Mouse (Mus musculus) MEL (cell line): ENCODE data around the gene Slc5a2. TPM values are rescaled to one million over a fixed set of nuclear protein-coding genes. Genes with fewer than 3 reads are reported as not detected.

Experiments used
- DNase-seq: peaks from one replicate; pipeline ENCODE4 v3.0.0; 2011; ENCODE audit warnings: low read depth, low spot score
- H3K27ac ChIP-seq: 2 replicates; pipeline ENCODE4 v1.5.1; 2012; ENCODE audit warnings: low read depth, mild to moderate bottlenecking, control low read depth, low read length, moderate library complexity; ENCODE audit not compliant: control insufficient read depth
- H3K27me3 ChIP-seq, 2 experiments: fragments of 150-350 bp in 1 of 2; sonication (generic) in 1 of 2; 2 replicates each; pipeline ENCODE4 v1.6.1; 2012; ENCODE audit warnings: low read length in 2 of 2, mild to moderate bottlenecking in 2 of 2, improper control_type of control experiment in 1 of 2, moderate library complexity in 1 of 2; ENCODE audit not compliant: insufficient read depth in 2 of 2, control insufficient read depth in 1 of 2
- H3K36me3 ChIP-seq, 2 experiments: 2 replicates each; pipeline ENCODE4 v1.6.1; 2012 to 2014; ENCODE audit warnings: low read length in 2 of 2, improper control_type of control experiment in 1 of 2, inconsistent platforms in 1 of 2, mild to moderate bottlenecking in 1 of 2; ENCODE audit not compliant: insufficient read depth in 2 of 2, control insufficient read depth in 1 of 2
- H3K4me1 ChIP-seq, 2 experiments: fragments of 150-350 bp in 1 of 2; sonication (generic) in 1 of 2; 2 replicates each; pipeline ENCODE4 v1.6.1; 2012; ENCODE audit warnings: low read length in 2 of 2, improper control_type of control experiment in 1 of 2, mild to moderate bottlenecking in 1 of 2; ENCODE audit not compliant: insufficient read depth in 2 of 2, control insufficient read depth in 1 of 2
- H3K4me3 ChIP-seq, 2 experiments: fragments of 150-350 bp in 1 of 2; sonication (generic) in 1 of 2; 2 replicates each; pipeline ENCODE4 v1.5.1; 2012; ENCODE audit warnings: low read depth in 2 of 2, low read length in 2 of 2, mild to moderate bottlenecking in 2 of 2, moderate library complexity in 2 of 2, control low read depth in 1 of 2, improper control_type of control experiment in 1 of 2; ENCODE audit not compliant: control insufficient read depth in 1 of 2, insufficient read depth in 1 of 2
- H3K79me2 ChIP-seq: 2 replicates; pipeline ENCODE4 v1.6.1; 2012; ENCODE audit warnings: mild to moderate bottlenecking, low read length, moderate library complexity; ENCODE audit not compliant: control insufficient read depth, poor library complexity, insufficient read depth
- H3K9ac ChIP-seq: 2 replicates; pipeline ENCODE4 v1.6.1; 2012; ENCODE audit warnings: low read depth, mild to moderate bottlenecking, control low read depth, low read length, moderate library complexity; ENCODE audit not compliant: control insufficient read depth, poor library complexity, severe bottlenecking
- H3K9me3 ChIP-seq: fragments of 150-350 bp; sonication (generic); replicated peaks from 2 replicates; pipeline ENCODE4 v1.6.1; 2012; ENCODE audit warnings: mild to moderate bottlenecking, low read length, improper control_type of control experiment, moderate library complexity; ENCODE audit not compliant: insufficient read depth
- BHLHE40 ChIP-seq: IDR thresholded peaks from 2 replicates; pipeline ENCODE4 v1.6.1; 2012; ENCODE audit warnings: low read depth, mild to moderate bottlenecking, inconsistent platforms, low read length, improper control_type of control experiment, borderline replicate concordance
- CHD2 ChIP-seq: IDR thresholded peaks from 2 replicates; pipeline ENCODE4 v1.6.1; 2011; ENCODE audit warnings: low read length, improper control_type of control experiment
- E2F4 ChIP-seq: IDR thresholded peaks from 2 replicates; pipeline ENCODE4 v1.6.1; 2011; ENCODE audit warnings: low read depth, low read length, improper control_type of control experiment, borderline replicate concordance
- EP300 ChIP-seq, 2 experiments: IDR thresholded peaks; 2 replicates each; pipeline ENCODE4 v1.6.1; 2011; ENCODE audit warnings: improper control_type of control experiment in 2 of 2, low read length in 2 of 2, low read depth in 1 of 2, mild to moderate bottlenecking in 1 of 2
- GATA1 ChIP-seq: IDR thresholded peaks from 2 replicates; pipeline ENCODE4 v1.6.1; 2011; ENCODE audit warnings: low read depth, low read length, improper control_type of control experiment
- HCFC1 ChIP-seq: IDR thresholded peaks from 2 replicates; pipeline ENCODE4 v1.6.1; 2012; ENCODE audit warnings: low read depth, mild to moderate bottlenecking, inconsistent platforms, low read length, improper control_type of control experiment, moderate library complexity
- KAT2A ChIP-seq: conservative IDR thresholded peaks from 2 replicates; pipeline ENCODE4 v1.6.1; 2012; ENCODE audit warnings: low read depth, low read length, improper control_type of control experiment, inconsistent platforms
- MAFK ChIP-seq: IDR thresholded peaks from 2 replicates; pipeline ENCODE4 v1.6.1; 2011; ENCODE audit warnings: low read depth, mild to moderate bottlenecking, low read length, improper control_type of control experiment, borderline replicate concordance
- MAX ChIP-seq: IDR thresholded peaks from 2 replicates; pipeline ENCODE4 v1.6.1; 2011; ENCODE audit warnings: low read length, improper control_type of control experiment
- MAZ ChIP-seq: IDR thresholded peaks from 2 replicates; pipeline ENCODE4 v1.6.1; 2012; ENCODE audit warnings: low read depth, mild to moderate bottlenecking, inconsistent platforms, low read length, improper control_type of control experiment
- MEF2A ChIP-seq: IDR thresholded peaks from 2 replicates; pipeline ENCODE4 v1.6.1; 2014; ENCODE audit warnings: low read depth, mild to moderate bottlenecking, inconsistent platforms, low read length, improper control_type of control experiment; ENCODE audit not compliant: poor library complexity, insufficient replicate concordance, severe bottlenecking; ENCODE audit errors: extremely low read depth
- MXI1 ChIP-seq: IDR thresholded peaks from 2 replicates; pipeline ENCODE4 v1.6.1; 2011; ENCODE audit warnings: mild to moderate bottlenecking, low read depth, low read length, improper control_type of control experiment
- MYB ChIP-seq: IDR thresholded peaks from 2 replicates; pipeline ENCODE4 v1.6.1; 2011; ENCODE audit warnings: mild to moderate bottlenecking, low read depth, low read length, improper control_type of control experiment
- MYC ChIP-seq: IDR thresholded peaks from 2 replicates; pipeline ENCODE4 v1.6.1; 2011; ENCODE audit warnings: low read depth, mild to moderate bottlenecking, low read length, improper control_type of control experiment, moderate library complexity
- NRF1 ChIP-seq: IDR thresholded peaks from 2 replicates; pipeline ENCODE4 v1.6.1; 2014; ENCODE audit warnings: low read depth, mild to moderate bottlenecking, inconsistent platforms, low read length, improper control_type of control experiment, moderate library complexity; ENCODE audit not compliant: poor library complexity, insufficient read depth, severe bottlenecking
- POLR2A ChIP-seq, 2 experiments: IDR thresholded peaks; 2 replicates each; pipeline ENCODE4 v1.6.1; 2011 to 2012; ENCODE audit warnings: low read length in 2 of 2, mild to moderate bottlenecking in 2 of 2, control low read depth in 1 of 2, improper control_type of control experiment in 1 of 2, low read depth in 1 of 2, moderate library complexity in 1 of 2; ENCODE audit not compliant: control insufficient read depth in 1 of 2, insufficient read depth in 1 of 2, poor library complexity in 1 of 2
- POLR2AphosphoS2 ChIP-seq: IDR thresholded peaks from 2 replicates; pipeline ENCODE4 v1.6.1; 2011; ENCODE audit warnings: low read length, improper control_type of control experiment
- POLR2AphosphoS5 ChIP-seq: IDR thresholded peaks from 2 replicates; pipeline ENCODE4 v1.6.1; 2012; ENCODE audit warnings: low read depth, borderline replicate concordance, mild to moderate bottlenecking, inconsistent platforms, low read length, moderate library complexity, mixed read lengths
- SIN3A ChIP-seq: IDR thresholded peaks from 2 replicates; pipeline ENCODE4 v1.6.1; 2012; ENCODE audit warnings: low read length, improper control_type of control experiment, inconsistent platforms
- SMC3 ChIP-seq: IDR thresholded peaks from 2 replicates; pipeline ENCODE4 v1.6.1; 2011; ENCODE audit warnings: low read depth, low read length, improper control_type of control experiment
- TAL1 ChIP-seq: IDR thresholded peaks from 2 replicates; pipeline ENCODE4 v1.6.1; 2012; ENCODE audit warnings: mild to moderate bottlenecking, inconsistent platforms, low read length, moderate library complexity, mixed read lengths
- TBP ChIP-seq: IDR thresholded peaks from 2 replicates; pipeline ENCODE4 v1.8.0; 2011; ENCODE audit warnings: low read depth, low read length, improper control_type of control experiment
- TCF12 ChIP-seq: IDR thresholded peaks from 2 replicates; pipeline ENCODE4 v1.6.1; 2014; ENCODE audit warnings: low read depth, mild to moderate bottlenecking, inconsistent platforms, low read length, improper control_type of control experiment, moderate library complexity
- USF1 ChIP-seq: IDR thresholded peaks from 2 replicates; pipeline ENCODE4 v1.6.1; 2014; ENCODE audit warnings: low read depth, mild to moderate bottlenecking, inconsistent platforms, low read length, improper control_type of control experiment, moderate library complexity
- ZC3H11A ChIP-seq: IDR thresholded peaks from 2 replicates; pipeline ENCODE4 v1.6.1; 2012; ENCODE audit warnings: low read depth, mild to moderate bottlenecking, inconsistent platforms, low read length, improper control_type of control experiment
- ZKSCAN1 ChIP-seq: IDR thresholded peaks from 2 replicates; pipeline ENCODE4 v1.6.1; 2012; ENCODE audit warnings: low read depth, mild to moderate bottlenecking, inconsistent platforms, low read length, improper control_type of control experiment, moderate library complexity
- ZMIZ1 ChIP-seq: IDR thresholded peaks from 2 replicates; pipeline ENCODE4 v1.6.1; 2012; ENCODE audit warnings: low read depth, mild to moderate bottlenecking, inconsistent platforms, low read length, improper control_type of control experiment, moderate library complexity
- ZNF384 ChIP-seq: IDR thresholded peaks from 2 replicates; pipeline ENCODE4 v1.6.1; 2012; ENCODE audit warnings: low read depth, mild to moderate bottlenecking, inconsistent platforms, low read length, improper control_type of control experiment
- polyA plus RNA-seq, 2 experiments: library from polyadenylated mRNA; stranded (reverse) in 1 of 2; unstranded in 1 of 2; fragments of >175 nt in 1 of 2; fragments of >200 nt in 1 of 2; gene quantifications; 2 replicates each; pipeline versions ENCODE4 v1.2.1 to v1.2.4; 2012; ENCODE audit warnings: low replicate concordance in 2 of 2, low read depth in 1 of 2; ENCODE audit not compliant: insufficient read length in 2 of 2, insufficient read depth in 1 of 2, missing spikeins in 1 of 2
- total RNA-seq: library from RNA; depleted of rRNA; stranded (reverse); fragments of 300-350 nt; gene quantifications from 2 replicates; pipeline ENCODE4 v1.2.3, GENCODE M21; 2012

Gene Slc5a2
- total and polyA plus RNA-seq, 3 experiments = 0.25 to 0.58 TPM; not detected in 1

DNA sequence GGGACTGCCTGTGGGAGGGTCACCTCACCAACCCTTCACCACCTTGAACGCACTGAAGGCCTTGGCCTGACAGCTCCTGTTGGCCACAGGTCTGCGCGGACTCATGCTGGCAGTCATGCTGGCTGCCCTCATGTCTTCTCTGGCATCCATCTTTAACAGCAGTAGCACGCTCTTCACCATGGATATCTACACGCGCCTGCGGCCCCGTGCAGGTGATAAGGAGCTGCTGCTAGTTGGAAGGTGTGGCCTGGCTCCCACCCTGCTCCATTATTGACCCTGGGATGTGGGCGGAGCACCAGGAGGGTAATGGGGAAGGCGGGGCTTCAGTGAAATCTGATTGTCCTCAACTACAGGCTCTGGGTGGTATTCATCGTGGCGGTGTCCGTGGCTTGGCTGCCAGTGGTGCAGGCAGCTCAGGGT, 5.0 kb downstream of the Slc5a2 start:
- DNase-seq = peak; percentile 79
- Histone ChIP-seq H3K9me3 (no peaks in the 10 kb centered on the region), H3K4me3 (no peak overlapping the region), H3K27ac (no peak overlapping the region), H3K9ac (no peak overlapping the region; the same call in 1 of the 2 replicates), H3K27me3 (no peaks in the 10 kb centered on the region), H3K4me1 (peaks cover 0 to 11% of the 10 kb centered on the region in 2 experiments; a peak in 3 of 4 replicates)
- no peak; the same call in 1 of the 2 replicates for TF ChIP-seq TAL1
- peak; percentile 46; the same call in 1 of the 2 replicates for TF ChIP-seq TCF12
- TF ChIP-seq EP300 (IDR thresholded peaks at IDR 0.05; ENCODE audit: low read depth in 1 of 2, low read length in 2 of 2) = peak in 1 of 2 experiments; percentile 49; a peak in 2 of 4 replicates
- peak; percentile 54; the same call in 1 of the 2 replicates for TF ChIP-seq SIN3A
- TF ChIP-seq GATA1 = peak; percentile 57; the same call in 1 of the 2 replicates
- peak; percentile 31; the same call in 1 of the 2 replicates for TF ChIP-seq NRF1
- no peak for TF ChIP-seq MAZ
- TF ChIP-seq ZNF384 = no peak
- TF ChIP-seq SMC3 = peak; percentile 4; the same call in 1 of the 2 replicates
- no peak for TF ChIP-seq KAT2A
- TF ChIP-seq MXI1 = 0 out of 2 replicates have a peak, but pooled peaks have one; percentile 70
- peak; percentile 66 for TF ChIP-seq MAX
- no peak for TF ChIP-seq ZMIZ1
- TF ChIP-seq USF1 = 0 out of 2 replicates have a peak, but pooled peaks have one; percentile 8
- TF ChIP-seq POLR2A (IDR thresholded peaks at IDR 0.05; ENCODE audit: control insufficient read depth in 1 of 2, insufficient read depth in 1 of 2, low read depth in 1 of 2, low read length in 2 of 2, poor library complexity in 1 of 2) = peak; percentile 27 to 42; a peak in 1 of 4 replicates
- TF ChIP-seq POLR2AphosphoS5 = no peak
- 0 out of 2 replicates have a peak, but pooled peaks have one; percentile 51 for TF ChIP-seq MYC
- TF ChIP-seq POLR2AphosphoS2 = peak; percentile 95
- TF ChIP-seq BHLHE40 = peak; percentile 40; the same call in 1 of the 2 replicates
- TF ChIP-seq, all 39 proteins: peak for 13
- H3K36me3 ChIP-seq = peaks cover 0 to 2% of the 10 kb centered on the region in 2 experiments; a peak in 1 of 4 replicates
- no peaks in the 10 kb centered on the region for H3K79me2 ChIP-seq

DNA sequence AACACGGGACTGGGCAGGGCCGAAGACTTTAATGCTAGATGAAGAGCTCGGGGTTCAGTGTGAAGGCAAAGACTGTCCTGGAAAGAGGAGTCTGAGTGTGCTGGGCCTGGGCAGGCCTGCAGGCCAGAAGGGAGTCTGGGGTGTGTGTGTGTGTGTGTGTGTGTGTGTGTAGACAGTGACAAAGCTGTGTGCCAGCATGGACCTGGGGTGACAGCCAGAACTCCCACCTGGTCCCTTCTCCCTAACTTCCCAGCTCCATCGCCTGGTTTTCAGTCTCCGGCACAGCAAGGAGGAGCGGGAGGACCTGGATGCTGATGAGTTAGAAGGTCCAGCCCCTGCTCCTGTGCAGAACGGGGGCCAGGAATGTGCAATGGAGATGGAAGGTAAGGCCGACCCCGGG, 6.0 kb downstream of the Slc5a2 start:
- H3K9me3 ChIP-seq = no peaks in the 10 kb centered on the region
- DNase-seq = no peak
- TF ChIP-seq MYC = no peak
- TF ChIP-seq POLR2AphosphoS5 = no peak
- TF ChIP-seq EP300 (IDR thresholded peaks at IDR 0.05; ENCODE audit: low read depth in 1 of 2, low read length in 2 of 2) = no peak
- TF ChIP-seq ZMIZ1 = no peak
- TF ChIP-seq MAZ = no peak
- TF ChIP-seq USF1 = no peak
- TF ChIP-seq MAX = no peak
- TF ChIP-seq ZC3H11A = no peak
- no peak for TF ChIP-seq TCF12
- TF ChIP-seq HCFC1 = no peak
- no peak for TF ChIP-seq BHLHE40
- TF ChIP-seq E2F4 = no peak
- TF ChIP-seq MYB = no peak
- TF ChIP-seq MAFK = no peak
- TF ChIP-seq SIN3A = no peak
- no peak for TF ChIP-seq CHD2
- TF ChIP-seq MEF2A = no peak
- no peak for TF ChIP-seq TBP
- no peak for TF ChIP-seq ZKSCAN1
- H3K27me3 ChIP-seq = no peaks in the 10 kb centered on the region
- H3K79me2 ChIP-seq = no peaks in the 10 kb centered on the region
- H3K9ac ChIP-seq = no peak overlapping the region
- H3K36me3 ChIP-seq = peaks cover 0 to 2% of the 10 kb centered on the region in 2 experiments; a peak in 1 of 4 replicates
- H3K4me1 ChIP-seq = peaks cover 0 to 11% of the 10 kb centered on the region in 2 experiments; a peak in 3 of 4 replicates
- no peak overlapping the region for H3K27ac ChIP-seq
- H3K4me3 ChIP-seq = no peak overlapping the region
